Mouse (Mus musculus) ES-E14 (cell line): ENCODE data around the gene Grb10.

Experiments used
- CHD2 ChIP-seq: IDR thresholded peaks from 2 replicates; pipeline ENCODE4 v1.6.1; 2014; ENCODE audit warnings: mild to moderate bottlenecking, low read depth, low read length, inconsistent platforms
- MAFK ChIP-seq: IDR thresholded peaks from 2 replicates; pipeline ENCODE4 v1.6.1; 2014; ENCODE audit warnings: mild to moderate bottlenecking, low read depth, low read length, inconsistent platforms; ENCODE audit not compliant: insufficient read depth
- ZC3H11A ChIP-seq: IDR thresholded peaks from 2 replicates; pipeline ENCODE4 v1.6.1; 2012; ENCODE audit warnings: low read depth, mild to moderate bottlenecking, inconsistent platforms, low read length, borderline replicate concordance
- ZNF384 ChIP-seq: IDR thresholded peaks from 2 replicates; pipeline ENCODE4 v1.6.1; 2012; ENCODE audit warnings: low read depth, low read length, inconsistent platforms

DNA sequence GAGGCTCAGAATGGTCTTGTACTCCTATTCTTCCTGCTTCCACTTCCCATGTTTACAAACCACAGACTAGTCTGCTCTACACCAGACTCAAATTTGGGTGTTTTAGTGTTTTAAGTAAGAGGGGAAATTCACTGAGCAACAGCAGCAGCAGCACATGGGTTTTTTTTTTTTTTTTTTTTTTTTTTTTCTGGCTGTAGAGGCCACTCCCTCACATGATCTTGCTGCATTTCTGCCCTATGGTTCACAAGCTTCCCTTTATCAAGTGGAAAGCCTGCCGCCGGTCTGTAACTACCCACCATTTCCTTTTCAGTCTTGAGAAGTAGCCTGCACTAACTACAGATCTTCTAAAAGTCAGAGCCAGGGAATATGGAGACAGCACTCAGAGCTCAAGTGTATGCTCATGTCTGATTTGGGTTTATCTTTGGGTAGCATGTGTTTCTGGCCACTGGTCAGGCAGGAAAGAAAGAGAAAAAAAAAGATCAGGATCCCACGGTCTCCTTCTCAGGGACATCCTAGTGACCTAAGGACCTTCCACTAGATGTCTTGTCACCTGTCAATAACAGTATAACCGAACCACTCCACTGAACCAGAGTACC lies 152.0 kb downstream of the Grb10 start:
- no peak for TF ChIP-seq CHD2
- peak; percentile 82 for TF ChIP-seq ZNF384
- no peak for TF ChIP-seq MAFK
- TF ChIP-seq ZC3H11A: no peak
